Mouse (Mus musculus) lung, embryonic 14.5 days (tissue): ENCODE measurements around the gene Ubn1. TPM values are rescaled to one million over a fixed set of nuclear protein-coding genes. Genes with fewer than 3 reads are reported as not detected.

ENCODE experiments used
- ATAC-seq: fragments of 200-750 bp; cut with Nextera tagmentation; 2 replicates; pipeline ENCODE4 v1.8.0; 2017; ENCODE audit warnings: mild to moderate bottlenecking, moderate TSS enrichment, moderate library complexity; ENCODE audit not compliant: insufficient read depth
- DNase-seq: peaks from one replicate; pipeline ENCODE4 v3.0.0-alpha.2; 2015
- H3K27ac ChIP-seq: fragments of 300-500 bp; sonication (generic); 2 replicates; pipeline ENCODE4 v1.5.1; 2014; ENCODE audit warnings: low read depth, mild to moderate bottlenecking, moderate library complexity
- H3K27me3 ChIP-seq: fragments of 300-500 bp; sonication (generic); 2 replicates; pipeline ENCODE4 v1.6.1; 2014; ENCODE audit warnings: low read length, control low read depth; ENCODE audit not compliant: insufficient read depth
- H3K36me3 ChIP-seq: fragments of 300-500 bp; sonication (generic); 2 replicates; pipeline ENCODE4 v1.6.1; 2014; ENCODE audit warnings: control low read depth; ENCODE audit not compliant: insufficient read depth
- H3K4me1 ChIP-seq: fragments of 300-500 bp; sonication (generic); 2 replicates; pipeline ENCODE4 v1.6.1; 2014; ENCODE audit warnings: antibody characterized with exemption, control low read depth; ENCODE audit not compliant: insufficient read depth
- H3K4me2 ChIP-seq: fragments of 300-500 bp; sonication (generic); 2 replicates; pipeline ENCODE4 v1.6.1; 2014; ENCODE audit warnings: mild to moderate bottlenecking
- H3K4me3 ChIP-seq: fragments of 300-500 bp; sonication (generic); 2 replicates; pipeline ENCODE4 v1.5.1; 2014; ENCODE audit warnings: low read depth, low read length
- H3K9ac ChIP-seq: fragments of 300-500 bp; sonication (generic); 2 replicates; pipeline ENCODE4 v1.6.1; 2014
- H3K9me3 ChIP-seq: fragments of 300-500 bp; sonication (generic); 2 replicates; pipeline ENCODE4 v1.6.1; 2016; ENCODE audit warnings: low read depth, low read length, control low read depth
- CTCF ChIP-seq: IDR thresholded peaks from 2 replicates; pipeline ENCODE4 v1.5.1; 2016; ENCODE audit warnings: antibody characterized with exemption, low read depth
- WGBS: fragments of 180-500 bp; shearing (Covaris S2); extraction: QIAGEN DNeasy Blood & Tissue Kit; methylation state at CpG from one replicate; pipeline ENCODE4 v1.1.7; 2014; 5-methylcytosine and 5-hydroxymethylcytosine counted together
- polyA plus RNA-seq: library from polyadenylated mRNA; unstranded; fragments of >200 nt; fragmentation: Nextera tagmentation; extraction: Ambion mirVana; gene quantifications from 2 replicates; pipeline ENCODE4 v1.2.1, GENCODE M21; 2014

Gene Ubn1
- 27.0 and 27.3 TPM in 2 replicates for polyA plus RNA-seq

GRCm38 (mm10) chr16:5049774-5050234, at the start of gene Ubn1, which contains the start of gene Glyr1:
Gene Ubn1 (plus strand): TSS chr16:5050057.
Gene Glyr1 (minus strand): TSS chr16:5049863.
- peak; percentile 99 for ATAC-seq
- peak within 1 kb of the TSS; percentile 98 for H3K27ac ChIP-seq
- WGBS: under 1% methylated on average over 54 of the region's 56 CpGs
- H3K27me3 ChIP-seq: no peaks in the 10 kb centered on the region
- peak; percentile 100 for DNase-seq
- H3K36me3 ChIP-seq: peaks cover 37% of the 10 kb centered on the region
- no peaks in the 10 kb centered on the region for H3K9me3 ChIP-seq
- H3K4me2 ChIP-seq: peak within 1 kb of the TSS; percentile 95
- TF ChIP-seq CTCF: no peak
- peak within 1 kb of the TSS; percentile 97 for H3K4me3 ChIP-seq
- peak within 1 kb of the TSS; percentile 92 for H3K9ac ChIP-seq
- no peaks in the 10 kb centered on the region; the same call in 1 of the 2 replicates for H3K4me1 ChIP-seq

DNA sequence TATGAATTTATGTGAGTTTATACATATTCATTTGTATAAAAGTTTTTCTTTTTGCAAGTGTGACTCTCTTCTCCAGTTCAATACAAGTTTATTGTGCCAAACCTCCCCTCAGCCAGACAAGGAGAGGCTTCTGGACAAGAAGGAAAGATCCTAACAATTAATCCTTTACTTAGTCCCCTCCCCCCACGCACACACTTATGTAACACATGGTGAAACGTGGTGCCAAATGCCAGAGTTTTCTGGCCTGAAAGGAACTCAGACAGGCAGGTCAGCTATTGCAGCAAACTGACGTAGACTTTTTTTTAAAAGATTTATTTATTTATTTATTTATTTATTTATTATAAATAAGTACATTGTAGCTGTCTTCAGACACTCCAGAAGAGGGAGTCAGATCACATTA, 49.2 kb upstream of the Ubn1 start:
- no peak overlapping the region for H3K27ac ChIP-seq
- TF ChIP-seq CTCF: no peak
- no peaks in the 10 kb centered on the region for H3K9me3 ChIP-seq
- H3K36me3 ChIP-seq: no peaks in the 10 kb centered on the region
- H3K27me3 ChIP-seq: no peaks in the 10 kb centered on the region
- DNase-seq (no peak), ATAC-seq (no peak)
- no peak overlapping the region for H3K4me3 ChIP-seq
- 49% methylated on average over 3 of the region's 3 CpGs for WGBS
- H3K4me1 ChIP-seq: no peaks in the 10 kb centered on the region
- H3K4me2 ChIP-seq: no peak overlapping the region
- H3K9ac ChIP-seq: no peak overlapping the region

- Histone ChIP-seq H3K36me3 (0 out of 2 replicates have a peak, but pooled peaks cover 6% of the 10 kb centered on the region), H3K4me1 (no peaks in the 10 kb centered on the region), H3K4me2 (peak within 1 kb of the TSS; percentile 51), H3K27me3 (no peaks in the 10 kb centered on the region), H3K27ac (no peak within 1 kb of the TSS), H3K9me3 (no peaks in the 10 kb centered on the region), H3K4me3 (peak within 1 kb of the TSS; percentile 16; the same call in 1 of the 2 replicates), H3K9ac (no peak within 1 kb of the TSS)
- TF ChIP-seq CTCF: no peak
- WGBS: 46% methylated on average over 5 of the region's 5 CpGs
- ATAC-seq (peak; percentile 50; the same call in 1 of the 2 replicates), DNase-seq (peak; percentile 61)
Measured at GRCm38 (mm10) chr16:5007067-5007466, 42.8 kb upstream of the Ubn1 start, which contains the start of gene Smim22. Gene Smim22 (plus strand): TSS chr16:5007288.

- no peaks in the 10 kb centered on the region for H3K4me1 ChIP-seq
- H3K36me3 ChIP-seq: 0 out of 2 replicates have a peak, but pooled peaks cover 6% of the 10 kb centered on the region
- DNase-seq (no peak), ATAC-seq (no peak)
- no peaks in the 10 kb centered on the region for H3K27me3 ChIP-seq
- TF ChIP-seq CTCF: no peak
- H3K9me3 ChIP-seq: no peaks in the 10 kb centered on the region
- peak overlapping the region; percentile 16; the same call in 1 of the 2 replicates for H3K4me3 ChIP-seq
- H3K4me2 ChIP-seq: peak overlapping the region; percentile 51
- H3K9ac ChIP-seq: no peak overlapping the region
- 38% methylated on average over 6 of the region's 6 CpGs for WGBS
- no peak overlapping the region for H3K27ac ChIP-seq
Measured at GRCm38 (mm10) chr16:5007492-5007891, 42.4 kb upstream of the Ubn1 start.

GRCm38 (mm10) chr16:5008076-5008475, 41.8 kb upstream of the Ubn1 start:
- H3K4me3 ChIP-seq: no peak overlapping the region
- 73% methylated on average over 12 of the region's 12 CpGs for WGBS

DNA sequence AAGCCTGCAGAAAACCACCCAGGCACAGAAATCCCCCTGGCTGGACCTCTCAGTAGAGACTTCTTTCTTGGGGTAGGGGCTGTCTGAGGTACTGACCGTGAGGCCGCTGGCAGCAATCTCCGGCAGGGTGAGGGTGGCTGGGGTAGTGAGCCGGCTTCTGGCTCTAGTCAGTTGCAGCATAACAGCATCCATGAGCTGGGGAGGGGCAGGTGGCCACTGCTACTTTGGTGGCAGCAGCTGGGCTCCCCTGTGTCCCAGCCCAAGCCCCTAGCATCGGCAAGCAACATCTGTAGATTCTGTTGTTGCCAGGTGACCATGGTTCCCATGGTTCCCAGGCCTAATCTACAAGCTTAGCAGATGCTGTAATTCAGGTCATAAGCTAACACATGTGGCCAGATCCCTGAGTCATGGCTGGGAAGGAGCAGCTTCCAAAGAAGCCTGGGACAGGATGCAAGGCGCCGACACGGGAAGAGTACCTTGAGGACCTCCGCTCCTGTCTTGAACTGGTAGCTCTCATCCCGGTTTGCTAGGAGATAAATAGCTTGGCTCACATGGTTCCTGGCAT, 39.4 kb upstream of the Ubn1 start:
- no peak for TF ChIP-seq CTCF
- Histone ChIP-seq H3K4me1 (no peaks in the 10 kb centered on the region), H3K4me2 (no peak overlapping the region), H3K36me3 (peaks cover 18% of the 10 kb centered on the region), H3K4me3 (no peak overlapping the region), H3K9me3 (no peaks in the 10 kb centered on the region), H3K27me3 (no peaks in the 10 kb centered on the region), H3K27ac (no peak overlapping the region), H3K9ac (no peak overlapping the region)
- no peak for DNase-seq
- ATAC-seq: no peak
- 93% methylated on average over 10 of the region's 10 CpGs for WGBS

More at GRCm38 (mm10) chr16:5008076-5008475, 41.8 kb upstream of the Ubn1 start:
- ATAC-seq (no peak), DNase-seq (no peak)
- H3K9ac ChIP-seq: no peak overlapping the region
- no peak overlapping the region for H3K27ac ChIP-seq
- H3K4me1 ChIP-seq: no peaks in the 10 kb centered on the region
- TF ChIP-seq CTCF: no peak
- peak overlapping the region; percentile 51 for H3K4me2 ChIP-seq
- no peaks in the 10 kb centered on the region for H3K27me3 ChIP-seq
- H3K9me3 ChIP-seq: no peaks in the 10 kb centered on the region
- 0 out of 2 replicates have a peak, but pooled peaks cover 6% of the 10 kb centered on the region for H3K36me3 ChIP-seq

- Histone ChIP-seq H3K9me3 (no peaks in the 10 kb centered on the region), H3K4me2 (no peak overlapping the region), H3K4me3 (no peak overlapping the region), H3K27ac (no peak overlapping the region), H3K27me3 (no peaks in the 10 kb centered on the region), H3K4me1 (no peaks in the 10 kb centered on the region), H3K36me3 (peaks cover 26% of the 10 kb centered on the region), H3K9ac (no peak overlapping the region)
- no peak for ATAC-seq
- DNase-seq: no peak
- WGBS: 83% methylated on average over 7 of the region's 7 CpGs
- TF ChIP-seq CTCF: no peak
Measured at GRCm38 (mm10) chr16:5011285-5011684, 38.6 kb upstream of the Ubn1 start.
